Mouse (Mus musculus) layer of hippocampus, postnatal 14 days (tissue): ENCODE measurements at regions not wholly inside any gene's neighbourhood (a gene's known extent, or its start where the extent isn't known, plus 50 kb on each side); places are given as distances from the start of the nearest gene placed in this dataset.
A peak's percentile ranks its signal among the peaks of the same experiment; 100 is the strongest.

Experiments used
- DNase-seq, 2 experiments: peaks; one replicate each; pipeline ENCODE4 v3.0.0; 2021 to 2022; ENCODE audit warnings: low spot score in 2 of 2, mixed read lengths in 1 of 2

DNA sequence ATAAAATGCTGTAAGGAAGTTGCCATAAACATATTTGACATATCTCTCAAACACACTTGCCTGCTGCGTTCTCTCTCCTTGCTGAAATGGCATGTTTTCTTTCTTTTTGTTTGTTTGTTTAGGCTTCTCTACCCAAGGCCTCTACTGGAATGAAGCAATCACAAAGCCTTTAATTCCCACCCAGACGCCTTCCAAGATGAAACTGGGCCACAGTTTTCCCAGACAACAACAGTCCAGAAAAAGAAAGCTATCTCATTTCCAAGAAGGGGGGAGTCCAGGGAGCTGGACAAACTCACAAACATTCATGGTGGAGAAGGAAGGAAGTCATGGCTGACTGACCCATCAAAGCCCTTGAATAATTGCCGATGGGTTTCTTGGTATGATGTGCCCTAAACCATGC is 234.1 kb downstream of the Gm45692 start:
- no peak for DNase-seq

DNA sequence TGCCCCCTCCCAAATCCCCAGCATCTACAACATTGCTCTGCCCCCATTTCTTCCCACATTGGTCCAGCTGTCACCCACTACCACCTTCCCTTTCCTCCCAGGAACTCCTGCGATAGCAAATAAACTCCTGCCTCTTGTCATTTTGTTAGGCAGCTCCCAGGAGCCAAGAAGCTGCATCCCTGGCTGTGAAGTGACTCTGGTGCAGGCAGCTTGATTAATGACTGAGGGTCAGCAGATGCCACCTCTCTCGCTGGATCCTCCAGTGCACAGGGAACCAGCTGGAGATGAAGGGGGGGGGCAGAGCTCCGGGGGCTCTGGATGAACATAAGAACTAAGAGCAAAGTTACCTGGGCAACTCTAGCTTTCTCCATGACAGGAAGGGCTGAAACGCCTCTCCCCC is 235.2 kb downstream of the Gm45692 start:
- DNase-seq: no peak

DNA sequence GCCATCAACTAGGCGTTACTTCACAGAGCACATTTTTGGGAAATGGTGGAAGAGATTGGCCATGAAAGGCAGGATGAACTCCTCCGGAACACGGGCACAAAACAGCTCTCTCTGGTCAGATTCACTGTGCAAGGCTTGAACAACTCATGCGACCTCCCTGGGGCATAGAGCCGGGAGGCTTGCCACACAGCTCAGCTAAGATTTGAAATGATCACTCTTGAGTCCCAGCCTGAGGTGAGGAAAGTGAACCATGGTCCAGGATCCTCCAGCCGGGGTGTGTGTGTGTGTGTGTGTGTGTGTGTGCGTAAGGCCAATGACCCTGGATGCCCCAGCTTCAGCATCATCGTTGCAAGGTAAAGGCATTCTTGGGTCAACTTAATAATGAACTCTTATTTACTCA is 237.5 kb downstream of the Gm45692 start:
- no peak for DNase-seq

- no peak for DNase-seq
Observed at GRCm38 (mm10) chr8:26358711-26359136, 239.4 kb downstream of the Gm45692 start.

DNA sequence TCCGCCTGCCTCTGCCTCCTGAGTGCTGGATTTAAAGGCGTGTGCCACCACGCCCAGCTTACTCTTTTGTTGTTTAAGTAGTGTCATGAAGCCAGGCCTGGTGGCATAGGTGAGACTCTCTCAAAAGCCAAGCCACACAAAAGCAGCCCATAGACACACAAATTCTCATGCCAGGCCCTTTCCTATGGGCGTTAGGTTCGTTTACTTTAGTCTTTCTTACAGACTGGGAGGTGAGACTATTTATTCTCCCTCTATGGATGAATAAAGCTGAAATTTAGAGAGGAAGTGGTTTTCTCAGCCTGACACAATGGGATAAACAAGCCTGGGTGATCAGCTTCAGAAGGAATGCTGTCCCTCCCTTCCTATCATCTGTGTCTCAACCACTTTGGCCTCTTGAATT is 243.0 kb downstream of the Gm45692 start:
- no peak for DNase-seq

- no peak for DNase-seq
Observed at GRCm38 (mm10) chr8:26363616-26364015, 244.3 kb downstream of the Gm45692 start.

- no peak for DNase-seq
Observed at GRCm38 (mm10) chr8:26364637-26365036, 245.3 kb downstream of the Gm45692 start.

GRCm38 (mm10) chr8:26380668-26381067 is 261.3 kb downstream of the Gm45692 start:
- peak; percentile 55 to 75 for DNase-seq

DNA sequence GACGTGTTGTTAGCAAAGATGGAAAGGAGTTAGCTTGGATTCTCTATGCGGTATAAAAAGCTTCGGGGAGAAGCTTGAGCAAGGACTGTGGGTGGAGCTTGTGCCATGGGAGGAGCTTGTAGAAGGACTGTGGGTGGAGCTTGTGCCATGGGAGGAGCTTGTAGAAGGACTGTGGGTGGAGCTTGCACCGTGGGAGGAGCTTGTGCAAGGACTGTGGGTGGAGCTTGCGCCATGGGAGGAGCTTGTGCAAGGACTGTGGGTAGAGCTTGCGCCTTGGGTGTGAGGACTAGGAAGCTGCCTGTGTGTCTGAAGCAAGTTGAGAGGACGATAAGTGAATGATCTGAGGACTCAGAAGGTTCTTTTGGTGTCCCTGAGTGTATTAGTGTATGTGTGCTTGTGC is 263.1 kb downstream of the Gm45692 start:
- DNase-seq: no peak

DNA sequence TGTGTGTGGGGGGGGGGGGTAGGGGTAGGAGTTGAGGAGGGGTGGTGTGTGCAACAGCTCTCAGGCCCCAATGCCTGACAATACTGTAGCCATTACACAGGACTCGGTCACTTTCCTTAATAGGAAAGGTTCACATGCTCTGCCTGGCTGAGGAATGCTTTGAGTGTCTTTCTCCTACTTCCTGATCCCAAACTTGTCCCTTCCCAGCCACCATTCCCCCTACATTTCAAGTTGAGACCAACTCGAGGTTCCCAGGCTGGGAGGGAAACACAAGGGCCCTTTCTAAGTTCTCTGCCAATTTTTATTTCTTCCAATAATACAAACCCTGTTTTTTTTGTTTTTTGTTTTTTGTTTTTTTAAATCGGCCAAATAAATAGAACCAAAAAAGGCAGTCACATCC is 264.6 kb downstream of the Gm45692 start:
- DNase-seq: no peak

GRCm38 (mm10) chr8:26384305-26384993 is 265.1 kb downstream of the Gm45692 start:
- DNase-seq: no peak

DNA sequence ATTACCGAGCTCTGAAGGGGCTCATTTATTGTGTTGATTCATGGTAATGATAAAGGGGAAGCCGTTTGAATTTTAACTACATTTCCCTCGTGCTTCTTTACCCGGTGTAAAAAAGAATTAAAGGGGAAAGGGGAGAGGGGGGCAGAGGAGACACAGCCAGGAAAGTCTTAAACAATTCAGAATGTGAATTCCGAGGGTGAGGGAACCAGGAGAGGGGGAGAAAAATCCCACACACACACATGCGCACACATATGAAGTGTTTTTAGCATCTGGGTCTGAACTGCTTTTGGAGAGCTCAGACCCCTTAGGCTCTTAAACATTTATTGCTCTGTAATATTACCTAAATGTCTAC is 265.6 kb downstream of the Gm45692 start:
- DNase-seq: no peak

GRCm38 (mm10) chr8:26395061-26395460 is 275.7 kb downstream of the Gm45692 start:
- no peak for DNase-seq

GRCm38 (mm10) chr8:26420002-26420401 is 300.7 kb downstream of the Gm45692 start:
- no peak for DNase-seq

DNA sequence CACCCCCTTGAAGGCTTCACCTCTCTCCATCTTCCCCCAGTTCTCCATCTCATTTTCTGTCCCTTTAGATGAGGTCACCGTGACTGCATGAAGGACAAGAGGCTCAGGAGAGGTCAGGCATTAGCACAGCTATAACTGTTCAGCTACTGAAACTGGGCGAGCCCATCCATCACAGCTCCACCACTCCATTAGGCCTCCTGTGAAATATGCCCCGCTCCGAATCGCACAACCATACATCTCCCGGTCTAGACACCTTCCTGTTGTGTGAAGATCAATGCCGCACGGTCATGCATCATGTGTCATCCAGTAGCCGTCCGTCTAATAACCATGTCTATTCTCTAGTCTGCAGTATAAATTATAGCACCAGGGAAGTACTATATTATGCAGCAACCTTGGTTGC is 301.2 kb downstream of the Gm45692 start:
- no peak for DNase-seq

DNA sequence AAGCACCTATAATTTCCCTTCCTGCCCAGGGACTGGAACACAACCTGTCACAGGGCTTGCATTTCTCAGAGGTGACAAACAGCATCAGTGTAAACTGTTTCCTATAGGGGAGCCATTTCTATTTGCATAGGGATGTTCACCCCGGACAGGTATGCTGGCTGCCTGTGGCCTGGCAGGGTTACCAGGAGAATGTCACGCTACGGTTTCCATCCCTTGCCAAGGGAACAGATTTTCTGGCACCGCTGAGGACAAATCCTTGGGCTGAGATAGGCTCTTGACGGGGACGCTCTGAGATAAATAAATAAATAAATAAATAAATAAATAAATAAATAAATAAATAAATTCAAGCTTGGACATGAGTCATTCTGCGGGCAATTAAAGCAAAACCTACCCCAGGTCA is 308.0 kb downstream of the Gm45692 start:
- no peak for DNase-seq

DNA sequence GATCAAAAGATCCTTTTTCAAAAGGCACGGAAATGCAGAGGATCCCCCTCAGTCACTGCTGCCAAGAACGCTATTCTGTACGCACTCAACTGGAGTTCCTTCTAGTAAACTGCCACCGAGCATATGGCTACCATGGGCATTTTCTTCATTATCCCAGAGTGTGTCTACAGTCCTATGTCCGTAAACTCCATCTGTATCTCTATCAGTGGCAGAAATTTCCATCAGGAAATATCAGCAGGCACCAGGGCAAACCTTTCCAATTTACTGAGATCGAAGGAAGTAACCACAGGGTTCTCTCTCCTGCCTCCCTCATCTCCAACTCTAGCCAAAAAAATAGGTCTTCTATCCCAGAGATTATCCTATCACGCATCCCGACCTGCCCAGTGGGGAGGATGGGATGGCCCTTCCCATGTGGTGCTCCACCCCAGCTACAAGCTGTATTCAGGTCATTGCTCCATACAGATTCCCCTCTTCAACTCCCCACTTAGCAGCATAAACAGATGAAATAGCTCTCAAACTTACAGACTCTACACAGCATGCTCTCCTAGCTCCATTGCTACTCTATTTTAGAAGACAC is 310.5 kb downstream of the Gm45692 start:
- DNase-seq: no peak

GRCm38 (mm10) chr8:26432161-26432919 is 313.0 kb downstream of the Gm45692 start:
- no peak for DNase-seq

DNA sequence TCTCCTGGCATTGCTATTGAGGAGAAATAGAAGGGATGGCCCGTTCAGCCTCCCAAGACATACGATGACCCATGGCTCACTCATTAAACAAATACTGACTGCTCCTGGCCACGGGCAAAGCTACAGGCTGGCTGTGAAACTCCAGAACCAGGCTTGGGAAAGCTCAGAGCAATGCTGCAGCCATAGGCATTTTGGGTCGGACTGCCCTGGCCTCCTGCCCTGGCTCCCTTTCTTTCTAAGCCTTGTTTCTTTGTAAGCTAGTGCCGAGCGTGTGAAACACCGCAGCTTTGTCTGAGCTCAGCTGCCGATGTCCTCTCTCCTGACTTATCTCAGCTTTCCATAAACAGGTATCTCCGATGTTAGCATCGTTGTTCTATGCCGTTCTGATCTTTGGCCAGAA is 316.9 kb downstream of the Gm45692 start:
- DNase-seq: no peak

DNA sequence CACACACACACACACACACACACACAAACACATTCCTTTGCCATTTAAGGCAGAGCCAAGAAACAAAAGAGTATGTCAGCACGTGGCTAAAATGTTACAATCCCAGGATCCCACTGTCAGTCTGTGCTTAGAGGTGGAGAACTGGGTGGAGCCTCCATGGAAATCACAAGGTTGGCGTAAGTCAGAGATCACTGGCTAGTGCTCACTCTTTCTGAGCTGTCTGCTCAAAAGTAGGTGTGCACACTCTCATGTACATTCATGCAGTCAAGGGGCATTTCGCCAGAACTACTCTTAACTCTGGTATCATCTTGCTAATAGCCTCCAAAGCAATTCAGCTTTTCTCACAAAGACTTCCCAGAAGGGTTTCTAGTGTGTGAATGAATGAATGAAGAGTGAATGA is 318.2 kb downstream of the Gm45692 start:
- DNase-seq: no peak

DNA sequence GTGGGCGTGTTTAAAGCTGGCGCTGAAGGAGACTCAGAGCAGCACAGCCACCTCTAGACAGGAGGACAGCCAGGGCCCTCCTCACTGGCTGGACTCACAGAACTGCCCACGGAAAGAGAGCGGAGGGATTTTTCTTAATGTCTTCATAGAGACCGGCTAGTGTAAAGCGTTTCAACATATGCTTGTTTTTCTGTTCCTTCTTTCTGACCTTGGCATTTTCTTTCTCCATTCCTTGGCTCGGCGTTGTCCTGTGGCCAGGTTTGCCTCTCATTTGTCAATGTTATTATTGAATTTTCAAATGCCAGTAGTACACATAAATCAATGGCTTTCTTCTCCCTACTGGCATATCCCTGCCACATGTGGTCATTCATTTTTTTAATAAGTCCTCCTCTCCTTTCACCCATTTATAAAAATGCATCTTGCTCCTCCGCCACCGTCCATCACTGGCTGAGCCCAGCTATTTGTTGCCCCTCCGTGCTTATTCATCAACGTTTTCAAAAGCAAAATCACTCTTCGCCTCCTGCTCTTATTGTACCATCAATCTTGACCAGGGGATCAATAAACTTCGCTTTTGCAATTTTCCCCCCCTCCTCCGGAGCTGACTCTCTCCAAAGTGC is 319.0 kb downstream of the Gm45692 start:
- DNase-seq: no peak

DNA sequence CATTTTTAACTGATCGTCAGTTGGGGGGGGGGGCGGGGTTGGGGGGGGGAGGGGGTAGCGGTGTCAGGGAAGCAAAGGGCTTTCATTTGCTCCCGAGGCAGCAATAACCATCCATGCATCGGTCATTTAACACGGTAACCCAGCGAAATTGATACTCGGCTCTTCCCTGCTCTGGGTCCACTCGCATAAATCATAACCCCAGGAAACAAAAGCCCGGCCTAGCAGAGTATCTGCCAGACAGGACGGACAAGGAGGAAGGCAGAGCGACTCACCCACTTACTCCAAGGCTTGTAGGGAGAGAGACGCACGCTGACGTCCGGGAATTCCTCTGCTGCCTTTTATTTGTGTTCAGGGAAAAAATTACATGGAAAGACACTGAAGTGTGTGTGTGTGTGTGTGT is 319.5 kb downstream of the Gm45692 start:
- DNase-seq: no peak
